Mouse (Mus musculus) C2C12 (cell line): ENCODE data around the gene Vmo1.

Experiments used
- CTCF ChIP-seq: IDR thresholded peaks from one replicate; pipeline ENCODE4 v1.5.1; 2011; ENCODE audit not compliant: control insufficient read depth, insufficient read depth, insufficient read length
- MAX ChIP-seq: IDR thresholded peaks from one replicate; pipeline ENCODE4 v1.6.1; 2011; ENCODE audit warnings: mild to moderate bottlenecking, control low read depth
- MYOD1 ChIP-seq: IDR thresholded peaks from one replicate; pipeline ENCODE4 v1.6.1; 2011; ENCODE audit warnings: low read depth; ENCODE audit not compliant: control insufficient read depth, insufficient read length
- USF1 ChIP-seq: IDR thresholded peaks from one replicate; pipeline ENCODE4 v1.6.1; 2011; ENCODE audit warnings: low read depth, mild to moderate bottlenecking, control low read depth, moderate library complexity

- TF ChIP-seq CTCF (no peak), MYOD1 (no peak), MAX (no peak), USF1 (no peak)
Observed at GRCm38 (mm10) chr11:70563470-70564275, 49.3 kb upstream of the Vmo1 start.
